Mouse (Mus musculus): ENCODE results near the gene Cyb561d2. TPM values are rescaled to one million over a fixed set of nuclear protein-coding genes. Genes with fewer than 3 reads are reported as not detected.

Cyb561d2 gene
- 50.1 and 53.9 TPM in 2 replicates for polyA plus RNA-seq (2015; fragmentation: Nextera tagmentation; extraction: Ambion mirVana)

DNA sequence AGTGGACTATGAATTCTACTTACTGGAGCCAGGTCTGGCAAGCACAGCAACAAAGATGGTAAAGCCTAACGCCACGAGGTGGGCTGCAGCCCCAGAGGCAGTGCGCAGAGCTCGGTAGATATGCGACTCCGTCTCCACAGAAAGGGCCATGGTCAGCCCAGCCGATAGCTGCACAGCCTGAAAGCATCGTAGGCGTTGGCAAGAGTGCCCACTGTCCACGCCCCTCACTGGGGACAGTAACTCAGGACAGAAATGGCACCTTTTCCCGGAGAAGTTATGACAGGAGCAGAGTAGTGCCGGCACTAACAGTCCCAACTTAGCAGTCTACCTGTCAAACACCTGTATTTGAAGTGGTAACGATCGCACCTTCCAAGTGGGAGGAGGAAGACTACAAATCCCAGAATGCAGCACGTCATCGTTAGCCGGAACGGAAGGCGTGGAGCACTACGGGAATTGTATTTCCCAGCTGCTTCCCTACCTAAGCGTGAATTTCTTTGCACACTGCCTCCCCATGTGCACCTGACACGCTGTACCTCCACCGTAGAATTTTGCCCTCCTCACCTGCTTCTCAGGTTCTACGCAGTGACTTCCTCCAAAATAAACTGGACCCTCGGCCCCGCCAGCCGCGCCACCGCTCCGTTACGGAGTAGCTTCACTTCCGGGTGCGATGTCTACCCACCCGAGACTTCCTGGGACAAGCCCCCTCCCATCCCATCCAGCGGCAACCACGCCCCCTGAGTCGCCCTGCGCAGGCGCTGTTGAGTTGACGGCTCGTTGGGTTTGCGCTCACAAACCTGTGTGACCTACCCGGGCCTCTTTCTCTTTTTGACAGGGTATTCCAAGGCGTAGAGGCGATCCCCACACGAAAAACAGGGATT is at the start of gene Cyb561d2, which contains the start of gene Nprl2:
Gene Cyb561d2 (minus strand): TSS at position 720 of the 878 bp plus-strand sequence.
Gene Nprl2 (plus strand): TSS at position 753 of the 878 bp plus-strand sequence.
- Histone ChIP-seq H3K27ac (peak within 1 kb of the TSS; percentile 80), H3K9ac (ENCODE audit: low read depth, low read length) (peak within 1 kb of the TSS; percentile 67), H3K27me3 (ENCODE audit: insufficient read depth, low read length) (no peaks in the 10 kb centered on the region), H3K36me3 (ENCODE audit: insufficient read depth, low read length) (peaks cover 29% of the 10 kb centered on the region), H3K4me2 (ENCODE audit: low read length) (peak within 1 kb of the TSS; percentile 95), H3K4me1 (replicated peaks; ENCODE audit: insufficient read depth, low read length) (peaks cover 16% of the 10 kb centered on the region), H3K4me3 (replicated peaks; ENCODE audit: low read depth, low read length) (peak within 1 kb of the TSS; percentile 70), H3K9me3 (replicated peaks; ENCODE audit: low read length) (no peaks in the 10 kb centered on the region)
- no peak for TF ChIP-seq CTCF (IDR thresholded peaks at IDR 0.05; ENCODE audit: low read depth)
- under 1% methylated on average over 46 of the region's 46 CpGs for WGBS
- peak; percentile 75 for ATAC-seq (replicated peaks; ENCODE audit: low FRiP score, low read depth)
- peak; percentile 97 for DNase-seq (ENCODE audit: low spot score)

DNA sequence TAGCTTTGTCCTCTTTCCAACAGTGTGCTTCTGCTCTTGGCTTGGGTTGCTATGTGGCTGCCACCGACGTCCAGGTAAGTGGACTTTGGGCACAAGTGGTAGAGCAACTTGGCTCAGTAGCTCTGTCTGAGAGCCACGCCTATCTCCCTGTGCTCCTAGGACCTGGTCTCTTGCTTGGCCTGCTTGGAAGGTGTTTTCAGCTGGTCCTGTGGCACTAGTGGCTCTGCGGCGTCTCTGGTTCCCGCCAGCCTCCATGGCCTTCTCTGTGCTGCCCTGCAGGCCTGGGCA is 48.7 kb upstream of the Cyb561d2 start:
- peaks cover 12% of the 10 kb centered on the region for H3K4me1 ChIP-seq (replicated peaks; ENCODE audit: insufficient read depth, low read length)
- no peaks in the 10 kb centered on the region for H3K9me3 ChIP-seq (replicated peaks; ENCODE audit: low read length)
- no peak overlapping the region for H3K4me2 ChIP-seq (ENCODE audit: low read length)
- H3K9ac ChIP-seq (ENCODE audit: low read depth, low read length) = no peak overlapping the region
- 84% methylated on average over 6 of the region's 6 CpGs for WGBS
- ATAC-seq (replicated peaks; ENCODE audit: low FRiP score, low read depth) (no peak), DNase-seq (ENCODE audit: low spot score) (no peak)
- H3K27ac ChIP-seq = no peak overlapping the region
- no peaks in the 10 kb centered on the region for H3K27me3 ChIP-seq (ENCODE audit: insufficient read depth, low read length)
- peaks cover 34% of the 10 kb centered on the region for H3K36me3 ChIP-seq (ENCODE audit: insufficient read depth, low read length)
- H3K4me3 ChIP-seq (replicated peaks; ENCODE audit: low read depth, low read length) = no peak overlapping the region
- no peak for TF ChIP-seq CTCF (IDR thresholded peaks at IDR 0.05; ENCODE audit: low read depth)

DNA sequence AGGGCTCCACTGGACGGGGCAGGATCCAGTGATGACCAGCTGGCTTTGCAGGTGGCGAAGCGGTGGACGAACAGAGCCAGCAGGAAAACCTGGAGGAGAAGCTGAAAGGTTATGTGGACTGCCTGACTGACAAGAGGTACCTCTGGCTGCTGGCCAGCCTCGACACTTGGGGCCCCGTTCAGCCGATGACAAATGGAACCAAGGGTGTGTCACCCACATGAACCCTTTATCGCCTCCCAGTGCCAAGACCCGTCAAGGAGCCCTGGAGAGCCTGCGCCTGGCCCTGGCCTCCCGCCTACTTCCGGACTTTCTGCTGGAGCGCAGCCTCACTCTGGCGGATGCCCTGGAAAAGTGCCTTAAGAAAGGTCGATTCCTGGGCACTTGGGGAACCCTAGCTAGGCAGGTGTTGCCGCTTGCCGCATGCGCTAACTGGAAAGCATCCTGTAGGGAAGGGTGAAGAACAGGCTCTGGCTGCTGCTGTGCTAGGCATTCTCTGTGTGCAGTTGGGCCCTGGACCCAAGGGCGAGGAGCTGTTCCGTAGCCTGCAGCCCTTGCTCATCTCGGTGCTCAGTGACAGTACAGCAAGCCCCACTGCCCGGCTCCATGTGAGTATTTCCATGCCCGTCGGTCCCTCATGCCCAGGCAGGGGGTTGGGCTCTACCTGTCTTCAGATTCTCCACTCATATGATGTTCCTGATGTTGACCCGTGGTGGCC is 48.2 kb upstream of the Cyb561d2 start:
- no peak for TF ChIP-seq CTCF (IDR thresholded peaks at IDR 0.05; ENCODE audit: low read depth)
- H3K4me2 ChIP-seq (ENCODE audit: low read length) = no peak overlapping the region
- H3K9ac ChIP-seq (ENCODE audit: low read depth, low read length) = no peak overlapping the region
- WGBS = 83% methylated on average over 25 of the region's 25 CpGs
- ATAC-seq (replicated peaks; ENCODE audit: low FRiP score, low read depth) (no peak), DNase-seq (ENCODE audit: low spot score) (no peak)
- no peak overlapping the region for H3K27ac ChIP-seq
- H3K27me3 ChIP-seq (ENCODE audit: insufficient read depth, low read length) = no peaks in the 10 kb centered on the region
- H3K4me1 ChIP-seq (replicated peaks; ENCODE audit: insufficient read depth, low read length) = peaks cover 12% of the 10 kb centered on the region
- no peak overlapping the region for H3K4me3 ChIP-seq (replicated peaks; ENCODE audit: low read depth, low read length)
- H3K36me3 ChIP-seq (ENCODE audit: insufficient read depth, low read length) = peaks cover 34% of the 10 kb centered on the region
- H3K9me3 ChIP-seq (replicated peaks; ENCODE audit: low read length) = no peaks in the 10 kb centered on the region

DNA sequence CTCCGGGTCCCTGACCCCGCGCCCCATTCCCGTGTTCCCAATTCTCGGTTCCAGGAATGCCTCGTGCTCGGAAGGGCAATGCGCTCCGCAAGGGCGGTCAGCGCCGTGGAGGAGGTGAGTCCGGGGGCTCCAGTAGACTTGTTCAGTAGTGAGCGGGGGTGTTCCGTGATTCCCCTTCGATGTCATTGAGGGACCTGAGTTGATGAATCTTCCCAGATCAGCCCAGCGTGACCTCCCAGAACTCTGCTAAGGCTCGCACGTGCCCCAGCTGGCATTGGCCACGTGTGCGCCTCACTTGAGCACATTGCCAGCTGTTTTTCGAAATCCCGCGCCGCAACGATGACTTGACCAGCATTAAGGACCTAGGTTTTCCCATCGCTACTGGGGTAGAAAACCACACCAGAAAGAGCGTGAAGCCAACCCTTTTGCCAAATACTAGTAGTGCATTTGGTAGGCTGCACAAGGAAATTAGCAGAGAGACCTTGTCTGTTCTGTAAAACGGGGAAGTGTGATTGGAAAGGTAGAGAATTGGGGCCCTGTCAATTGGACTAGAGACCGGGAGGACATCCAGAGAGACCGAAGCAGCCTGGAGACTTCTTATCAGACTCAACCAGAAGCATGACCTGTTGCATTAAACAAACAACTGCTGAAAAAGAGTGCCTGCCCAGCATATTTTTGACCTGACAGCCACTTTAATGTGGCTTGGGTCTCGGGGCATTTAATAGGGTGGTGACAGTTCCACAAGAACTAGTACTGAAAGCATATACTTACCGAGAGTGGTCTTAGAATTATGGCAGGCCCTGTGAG is 46.0 kb upstream of the Cyb561d2 start:
- peak overlapping the region; percentile 52 for H3K9ac ChIP-seq (ENCODE audit: low read depth, low read length)
- H3K4me3 ChIP-seq (replicated peaks; ENCODE audit: low read depth, low read length) = peak overlapping the region; percentile 56
- DNase-seq (ENCODE audit: low spot score) (peak; percentile 34), ATAC-seq (replicated peaks; ENCODE audit: low FRiP score, low read depth) (peak; percentile 34)
- peak overlapping the region; percentile 74 for H3K4me2 ChIP-seq (ENCODE audit: low read length)
- no peak for TF ChIP-seq CTCF (IDR thresholded peaks at IDR 0.05; ENCODE audit: low read depth)
- H3K4me1 ChIP-seq (replicated peaks; ENCODE audit: insufficient read depth, low read length) = peaks cover 12% of the 10 kb centered on the region
- no peaks in the 10 kb centered on the region for H3K9me3 ChIP-seq (replicated peaks; ENCODE audit: low read length)
- H3K27me3 ChIP-seq (ENCODE audit: insufficient read depth, low read length) = no peaks in the 10 kb centered on the region
- peaks cover 28% of the 10 kb centered on the region for H3K36me3 ChIP-seq (ENCODE audit: insufficient read depth, low read length)
- no peak overlapping the region for H3K27ac ChIP-seq
- 2% methylated on average over 33 of the region's 33 CpGs for WGBS

DNA sequence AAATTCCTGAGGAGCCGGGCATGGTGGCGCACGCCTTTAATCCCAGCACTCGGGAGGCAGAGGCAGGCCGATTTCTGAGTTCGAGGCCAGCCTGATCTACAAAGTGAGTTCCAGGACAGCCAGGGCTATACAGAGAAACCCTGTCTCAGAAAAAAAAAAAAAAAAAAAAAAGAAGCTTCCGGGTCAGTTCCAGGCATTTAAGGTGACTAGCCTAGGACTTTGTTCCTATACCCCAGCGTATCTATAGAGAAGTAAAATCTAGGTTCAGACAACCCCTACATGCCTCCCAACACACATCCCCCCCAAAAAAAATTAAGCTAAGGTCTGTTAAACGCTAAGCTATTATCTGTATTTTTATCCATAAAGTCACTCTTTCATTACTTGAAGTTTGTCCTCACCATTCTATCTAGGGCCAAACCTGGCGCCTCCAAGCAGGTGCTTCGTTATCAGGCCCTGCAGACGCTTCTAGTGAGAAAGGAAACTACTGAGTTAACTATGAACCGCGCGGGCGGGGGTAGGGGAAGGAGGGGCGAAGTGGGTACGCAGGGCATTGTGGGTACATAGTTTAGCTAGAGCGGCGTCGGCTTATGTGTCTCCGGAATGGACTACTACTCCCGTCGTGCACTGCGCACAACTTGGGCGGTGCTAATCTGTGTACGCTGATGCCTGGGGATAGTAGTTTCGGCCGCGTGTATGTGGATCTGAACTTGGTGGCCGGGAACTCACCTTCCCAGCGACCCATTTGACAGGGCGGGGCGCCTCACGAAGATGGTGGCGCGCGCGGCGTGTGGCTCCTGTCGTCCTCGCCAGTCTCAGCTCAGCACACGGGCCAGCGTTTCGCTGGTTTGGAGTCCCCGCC is 45.2 kb upstream of the Cyb561d2 start, which contains the start of gene Ifrd2:
Gene Ifrd2 (plus strand): TSS at position 669 of the 859 bp plus-strand sequence.
- peaks cover 16% of the 10 kb centered on the region for H3K4me1 ChIP-seq (replicated peaks; ENCODE audit: insufficient read depth, low read length)
- peaks cover 26% of the 10 kb centered on the region for H3K36me3 ChIP-seq (ENCODE audit: insufficient read depth, low read length)
- peak within 1 kb of the TSS; percentile 74 for H3K4me2 ChIP-seq (ENCODE audit: low read length)
- peak; percentile 96 for ATAC-seq (replicated peaks; ENCODE audit: low FRiP score, low read depth)
- peak within 1 kb of the TSS; percentile 52 for H3K9ac ChIP-seq (ENCODE audit: low read depth, low read length)
- no peaks in the 10 kb centered on the region for H3K27me3 ChIP-seq (ENCODE audit: insufficient read depth, low read length)
- peak within 1 kb of the TSS; percentile 56 for H3K4me3 ChIP-seq (replicated peaks; ENCODE audit: low read depth, low read length)
- peak; percentile 99 for DNase-seq (ENCODE audit: low spot score)
- TF ChIP-seq CTCF (IDR thresholded peaks at IDR 0.05; ENCODE audit: low read depth) = no peak
- WGBS = 15% methylated on average over 46 of the region's 46 CpGs
- H3K27ac ChIP-seq = no peak within 1 kb of the TSS
- no peaks in the 10 kb centered on the region for H3K9me3 ChIP-seq (replicated peaks; ENCODE audit: low read length)

Data from kidney, postnatal 0 days (tissue).